ENCODE assay signal across 11 mouse cellular contexts in genomic region chr16:77885060-77885679, GRCm38 (mm10).
DNase-seq lines count a peak whose midpoint lies in the region; ATAC-seq lines count a peak whose summit lies in the region.
"Had no signal": no experiment of that assay in that cellular context is flagged by ENCODE, and none has a peak within 500 bp of the region (broad histone marks: within the 10 kb centered on the region; RNA-seq: fewer than 3 reads in every experiment).

No protein-coding gene starts in this region.

- peak; percentile 83 for ATAC-seq in forebrain, embryonic 13.5 days
- no peak for ATAC-seq in limb, embryonic 15.5 days (ENCODE audit: insufficient number of reproducible peaks, low FRiP score, low TSS enrichment, low read depth)
- ATAC-seq: lung, postnatal 0 days had no signal

- H3K4me2 ChIP-seq in forebrain, embryonic 13.5 days, result 0 out of 2 replicates have a peak overlapping the region, but pooled peaks have one; percentile 10
- H3K4me2 ChIP-seq in limb, embryonic 15.5 days, result peak overlapping the region; percentile 22; the same call in 1 of the 2 replicates
- H3K4me2 ChIP-seq: heart, embryonic 15.5 days had no signal

- peak overlapping the region; percentile 61 for H3K27ac ChIP-seq in forebrain, embryonic 13.5 days
- no peak overlapping the region for H3K27ac ChIP-seq in limb, embryonic 15.5 days
- H3K27ac ChIP-seq: heart, embryonic 15.5 days had no signal

- H3K36me3 ChIP-seq in forebrain, embryonic 13.5 days (ENCODE audit: poor library complexity, severe bottlenecking), result no peaks in the 10 kb centered on the region
- no peaks in the 10 kb centered on the region for H3K36me3 ChIP-seq in limb, embryonic 15.5 days
- H3K36me3 ChIP-seq: heart, embryonic 15.5 days had no signal

- H3K4me1 ChIP-seq in forebrain, embryonic 13.5 days, result peaks cover 8% of the 10 kb centered on the region; the same call in 1 of the 2 replicates
- no peaks in the 10 kb centered on the region for H3K4me1 ChIP-seq in limb, embryonic 15.5 days
- H3K4me1 ChIP-seq: heart, embryonic 15.5 days had no signal

- no peak overlapping the region for H3K4me3 ChIP-seq in forebrain, embryonic 13.5 days
- no peak overlapping the region for H3K4me3 ChIP-seq in limb, embryonic 15.5 days
- H3K4me3 ChIP-seq: heart, embryonic 15.5 days; myocyte had no signal

- no peak overlapping the region for H3K9ac ChIP-seq in forebrain, embryonic 13.5 days
- H3K9ac ChIP-seq in limb, embryonic 15.5 days, result no peak overlapping the region
- H3K9ac ChIP-seq: heart, embryonic 15.5 days had no signal

- intact Hi-C loops in heart, postnatal 14 days (cut with DNase I), result no loop called here

- whole genome bisulfite sequencing in forebrain, embryonic 13.5 days, result 47% methylated on average over 15 of the region's 15 CpGs
- 27% methylated on average over 15 of the region's 15 CpGs for WGBS in limb, embryonic 15.5 days

- no peaks in the 10 kb centered on the region for H3K9me3 ChIP-seq in forebrain, embryonic 13.5 days (replicated peaks)
- no peaks in the 10 kb centered on the region for H3K9me3 ChIP-seq in limb, embryonic 15.5 days
- H3K9me3 ChIP-seq: heart, embryonic 15.5 days had no signal

- peak; percentile 6 for DNase-seq in right cerebral cortex, postnatal 4 days
- DNase-seq in right cerebral cortex, postnatal 36 days (ENCODE audit: low spot score in 2 of 2), result no peak
- DNase-seq in urinary bladder, postnatal 36 days (ENCODE audit: low spot score in 2 of 2), result no peak
- DNase-seq in lung, postnatal 36 days, result no peak
- DNase-seq in heart, postnatal 14 days, result no peak
- DNase-seq: thymus, adult 2 months had no signal

- H3K27me3 ChIP-seq in forebrain, embryonic 13.5 days, result no peaks in the 10 kb centered on the region
- H3K27me3 ChIP-seq in limb, embryonic 15.5 days, result no peaks in the 10 kb centered on the region
- H3K27me3 ChIP-seq: heart, embryonic 15.5 days had no signal
